Mouse (Mus musculus) ovary, postnatal 14 days (tissue): ENCODE results near the gene Abcg5.
A peak's percentile ranks its signal among the peaks of the same experiment; 100 is the strongest.

Experiments
- DNase-seq: peaks from one replicate; pipeline ENCODE4 v3.0.0; 2022; ENCODE audit warnings: low spot score

Abcg5 gene

DNA sequence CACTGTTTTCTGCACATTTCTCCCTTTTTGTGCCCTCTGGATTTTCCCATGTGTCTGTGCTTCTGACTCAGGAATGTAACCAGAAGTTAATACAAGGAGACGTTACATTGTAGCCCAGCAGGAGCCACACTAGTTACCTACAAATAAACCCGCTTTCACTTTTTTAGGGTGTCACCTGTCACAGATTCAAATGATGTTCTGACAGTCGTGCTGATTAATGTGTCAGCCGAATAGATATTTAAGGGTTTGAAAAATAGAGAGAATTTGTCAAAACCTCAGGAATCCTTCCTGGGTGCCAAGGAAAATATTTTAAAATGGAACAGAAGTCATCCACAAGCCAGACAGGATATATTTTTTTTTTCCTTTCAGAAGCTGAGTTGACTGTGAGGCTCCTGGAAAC, 2.5 kb upstream of the Abcg5 start:
- no peak for DNase-seq

DNA sequence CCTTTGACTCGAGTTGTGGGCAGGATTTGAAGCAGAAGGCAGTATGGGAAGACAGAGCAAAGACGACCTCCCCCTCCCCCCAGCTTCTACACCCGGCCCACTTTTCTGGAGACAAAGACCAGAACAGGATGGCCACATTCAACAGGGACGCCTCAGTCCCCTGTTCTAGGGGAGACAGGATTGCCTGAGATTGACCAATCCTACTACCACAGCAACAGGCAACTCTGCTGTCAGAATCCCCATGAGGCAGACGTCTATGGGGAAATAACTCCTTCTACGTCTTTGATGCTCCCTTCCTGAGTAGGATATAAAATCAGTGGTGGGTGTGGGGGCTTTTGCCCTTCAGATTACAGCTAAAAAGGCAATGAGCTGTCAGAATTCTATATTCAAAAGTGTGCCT, 1.5 kb upstream of the Abcg5 start:
- no peak for DNase-seq

DNA sequence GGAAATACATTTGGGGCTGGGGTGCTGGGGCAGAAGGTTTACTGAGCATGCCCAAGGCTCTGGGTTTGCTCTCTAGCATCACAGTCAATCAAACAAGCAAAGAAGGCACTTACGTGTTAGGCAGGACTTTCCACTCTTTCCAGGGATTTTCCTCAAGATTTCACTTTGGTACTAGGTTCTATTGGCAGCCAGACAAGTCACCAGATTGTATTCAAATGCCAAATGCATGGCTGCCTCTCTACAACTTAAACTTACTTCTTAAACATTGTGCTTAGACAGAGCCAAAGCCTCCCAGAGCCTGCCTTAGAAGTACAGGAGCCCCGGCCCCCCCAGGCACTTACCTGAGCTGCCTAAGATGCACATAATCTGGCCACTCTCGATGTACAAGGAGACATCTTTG, 1.1 kb downstream of the Abcg5 start:
- DNase-seq, result no peak

DNA sequence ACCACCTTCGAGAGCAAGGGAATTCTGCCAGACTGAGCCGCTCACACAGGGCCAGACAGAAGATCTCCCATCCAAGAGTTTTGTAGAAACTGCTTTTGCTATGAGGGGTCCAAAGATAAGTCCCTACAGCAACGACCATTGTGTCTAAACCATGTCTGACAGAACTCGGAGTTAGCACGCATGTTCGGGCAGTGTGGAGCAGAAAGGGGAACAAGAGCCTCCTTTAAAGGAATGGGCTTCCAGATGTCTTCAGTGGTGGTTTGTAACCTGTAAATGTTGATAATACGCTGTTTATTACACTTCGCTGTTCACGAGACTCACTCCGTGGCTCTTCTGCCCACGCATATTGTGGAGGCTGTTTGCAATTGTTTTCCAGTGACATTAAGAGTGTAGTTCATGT, 5.2 kb downstream of the Abcg5 start:
- no peak for DNase-seq

DNA sequence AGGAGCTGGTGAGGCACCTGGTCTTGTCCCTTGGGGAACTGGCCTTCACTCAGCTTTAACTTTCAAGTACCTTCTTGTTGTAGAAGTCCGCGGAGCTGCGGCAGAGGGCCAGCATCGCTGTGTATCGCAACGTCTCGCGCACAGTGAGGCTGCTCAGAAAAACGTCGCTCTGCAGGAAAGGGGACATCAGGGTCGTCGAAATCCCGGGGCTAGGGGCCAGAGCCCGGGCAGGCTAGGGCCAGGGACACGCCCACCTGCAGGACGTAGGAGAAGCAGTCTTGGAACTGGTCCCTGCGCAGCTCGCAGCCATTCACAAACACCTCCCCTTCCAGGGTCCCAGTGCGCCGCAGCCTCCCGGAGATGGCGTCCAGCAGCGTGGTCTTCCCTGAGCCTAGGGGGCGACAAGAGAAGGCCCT, 6.9 kb downstream of the Abcg5 start, which contains the start of gene Abcg8:
Gene Abcg8, plus strand, starts transcription at position 352 of the 416 bp plus-strand sequence.
- peak; percentile 13 for DNase-seq

DNA sequence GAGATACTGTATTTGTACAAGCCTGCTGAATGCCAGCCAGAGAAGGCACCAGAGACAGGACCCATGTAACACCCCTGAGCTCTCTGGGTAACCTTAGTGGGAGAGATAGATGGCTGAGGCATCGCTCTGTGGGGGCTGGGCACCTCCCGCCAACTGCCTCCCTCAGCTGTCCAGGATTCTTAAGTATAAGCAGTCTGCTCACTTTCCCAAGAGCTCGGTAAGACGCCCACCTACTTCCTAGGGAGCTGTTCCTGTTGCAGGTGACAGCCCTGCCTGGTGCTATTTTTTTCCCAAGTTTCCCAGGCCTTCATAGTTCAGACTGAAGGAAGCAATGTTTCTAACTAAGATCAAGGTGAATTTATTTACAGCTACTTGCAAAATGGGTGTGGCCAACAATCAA, 7.6 kb downstream of the Abcg5 start:
- DNase-seq, result no peak

DNA sequence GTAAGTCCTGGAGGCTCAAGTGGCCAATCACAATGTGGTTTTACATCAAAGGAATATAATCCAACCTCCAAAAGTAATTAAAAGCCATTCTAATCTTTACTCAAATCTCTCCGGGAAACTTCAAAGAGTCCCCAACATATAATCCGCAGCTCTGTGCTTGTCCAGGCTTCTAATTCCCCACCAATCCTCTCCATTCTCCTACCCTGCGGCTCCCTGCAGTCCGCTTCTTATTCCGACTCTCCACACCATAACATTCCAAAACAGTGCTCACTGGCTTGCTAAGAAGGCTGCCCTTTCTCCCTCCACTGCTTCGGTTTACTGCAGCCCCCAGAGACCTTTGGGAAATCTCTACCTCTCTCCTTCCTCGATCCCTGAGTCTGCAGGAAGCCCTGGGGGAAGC, 8.8 kb downstream of the Abcg5 start:
- DNase-seq, result no peak

DNA sequence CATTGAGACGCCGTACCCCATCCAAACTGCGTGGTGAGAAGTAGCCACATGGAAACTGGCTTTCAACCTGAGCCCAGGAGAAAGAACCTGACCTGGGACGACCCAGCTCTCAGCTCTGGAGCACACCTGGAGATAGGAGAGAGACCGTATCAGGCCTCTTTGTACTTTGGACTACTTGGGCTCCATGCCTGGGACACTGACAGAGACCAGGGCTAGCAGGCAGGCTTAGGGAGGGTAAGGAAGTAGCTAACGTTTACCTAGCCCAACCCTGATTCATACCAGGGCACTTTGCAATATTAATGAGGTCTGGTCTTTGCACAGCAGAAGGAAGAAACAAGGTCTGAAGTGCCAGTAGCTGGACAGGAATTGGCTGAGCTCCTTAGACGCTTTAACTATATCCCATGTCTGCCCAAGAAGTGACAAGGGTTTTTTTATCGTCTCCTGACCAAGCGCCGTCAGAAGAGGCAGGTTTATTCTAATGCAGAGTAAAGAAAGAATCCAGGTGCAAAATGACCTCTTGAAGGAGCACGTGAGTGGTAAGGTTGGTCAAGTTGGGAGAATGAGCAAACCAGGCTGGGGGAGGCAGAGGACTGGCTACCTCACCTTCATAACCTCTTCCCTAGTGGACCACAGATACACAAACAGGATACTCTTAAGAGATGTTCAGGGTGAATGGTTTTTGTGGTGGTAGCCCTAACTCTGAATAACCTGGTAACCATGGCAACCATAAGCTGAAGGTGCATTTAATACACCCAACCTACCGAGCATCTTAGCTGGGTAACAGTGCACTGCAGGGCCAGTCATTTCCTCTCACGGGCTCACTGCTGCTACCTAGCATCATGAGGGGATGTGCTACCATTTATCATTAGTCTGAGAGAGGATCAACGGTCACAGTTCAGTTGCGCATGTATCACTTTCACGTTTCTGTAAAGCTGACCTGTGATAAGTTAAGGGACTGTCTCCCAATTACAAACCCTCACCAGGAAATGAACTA, 10.1 kb downstream of the Abcg5 start:
- DNase-seq, result no peak

DNA sequence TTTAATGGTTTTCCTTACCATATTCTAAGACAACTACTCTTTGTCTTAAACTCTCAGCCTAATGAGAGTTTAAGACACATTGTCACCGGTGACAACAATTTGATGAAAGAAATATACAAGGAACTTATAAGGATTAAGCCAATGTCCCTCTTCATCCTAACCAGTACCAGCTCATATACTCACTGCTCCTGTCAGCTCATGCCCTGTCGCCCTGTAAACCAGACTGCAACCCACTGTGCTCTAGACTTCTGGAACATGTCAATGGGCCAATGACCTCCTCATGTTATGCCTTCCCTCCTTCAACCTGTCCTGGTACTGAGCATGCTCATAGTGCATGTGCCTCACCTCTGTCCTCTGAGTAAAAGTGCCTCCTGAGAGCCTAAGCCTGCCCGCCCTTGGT, 15.0 kb downstream of the Abcg5 start:
- DNase-seq, result no peak

DNA sequence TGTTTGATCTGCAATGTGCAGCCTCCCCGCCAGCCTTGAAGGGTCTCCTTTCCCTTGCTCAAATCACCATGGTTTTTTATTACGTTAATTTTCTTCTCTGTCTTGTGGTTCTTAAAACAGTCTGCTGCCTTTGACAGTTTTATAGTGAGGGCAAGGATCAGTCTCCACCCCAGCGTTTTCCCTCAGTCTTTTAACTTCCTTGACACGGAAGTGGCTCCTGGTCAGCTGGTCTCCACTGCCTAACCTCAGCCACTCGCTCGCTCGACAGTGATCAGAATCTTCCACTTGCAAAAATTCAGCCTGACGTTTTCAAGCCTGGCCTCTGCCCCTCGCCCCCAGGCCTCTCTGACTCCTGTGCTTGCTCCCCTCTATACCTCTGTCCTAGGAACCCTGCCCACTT, 17.1 kb downstream of the Abcg5 start:
- DNase-seq, result no peak

DNA sequence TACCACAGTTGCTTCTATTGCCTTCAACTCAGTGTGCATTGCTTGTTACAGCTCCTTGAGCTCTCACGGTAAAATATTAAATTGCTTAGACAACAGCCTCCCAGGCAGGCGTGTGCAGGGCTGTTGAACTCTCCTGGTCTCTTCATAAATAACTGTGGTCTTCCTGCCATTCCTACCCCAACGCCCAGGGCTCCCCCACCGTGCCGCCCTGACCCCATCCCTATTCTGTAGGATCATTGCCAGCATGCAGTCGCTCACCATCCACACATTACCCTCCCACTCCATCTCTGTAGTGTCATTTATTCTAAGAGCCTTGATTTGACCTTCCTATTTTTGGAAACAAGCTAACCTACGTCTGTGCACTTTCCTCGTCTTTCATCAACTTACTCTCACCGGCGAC, 17.8 kb downstream of the Abcg5 start:
- no peak for DNase-seq

DNA sequence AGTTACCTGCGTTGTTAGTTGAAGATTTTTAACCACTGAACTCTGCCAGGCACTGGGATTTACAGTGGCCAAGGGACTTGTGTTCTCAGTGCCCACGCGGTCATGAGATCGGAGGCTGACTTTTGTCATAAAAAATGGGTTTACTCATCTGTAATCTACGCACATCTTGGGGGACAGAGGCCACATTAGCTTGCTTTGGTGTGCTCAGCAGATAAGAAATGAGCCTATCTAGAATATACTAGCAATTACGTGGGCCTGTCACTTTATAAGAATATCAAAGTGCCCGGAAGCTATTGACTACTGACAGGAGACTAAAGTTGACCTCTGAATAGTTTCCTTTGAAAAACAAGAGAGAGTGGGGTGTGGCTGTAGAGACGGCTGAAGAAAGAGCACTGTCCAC, 23.9 kb downstream of the Abcg5 start:
- no peak for DNase-seq

DNA sequence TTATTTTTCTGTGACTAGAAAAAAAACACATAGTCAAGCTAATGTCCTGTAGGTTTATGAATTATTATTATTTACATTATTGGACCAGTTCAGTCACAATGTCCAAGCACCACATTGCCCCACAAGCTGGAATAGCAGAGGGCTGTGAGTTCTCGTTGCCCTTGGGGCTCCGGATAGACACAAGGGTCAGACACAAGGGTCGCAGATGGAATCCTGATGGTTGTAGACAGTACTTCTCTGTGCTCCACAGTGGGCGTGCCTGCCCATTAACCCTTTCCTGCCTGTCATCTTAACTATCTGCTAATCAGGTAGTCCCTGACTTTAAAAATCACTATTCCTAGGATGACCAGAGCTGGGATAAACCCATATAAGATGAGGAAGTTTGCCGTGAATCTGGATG, 24.6 kb downstream of the Abcg5 start:
- no peak for DNase-seq

DNA sequence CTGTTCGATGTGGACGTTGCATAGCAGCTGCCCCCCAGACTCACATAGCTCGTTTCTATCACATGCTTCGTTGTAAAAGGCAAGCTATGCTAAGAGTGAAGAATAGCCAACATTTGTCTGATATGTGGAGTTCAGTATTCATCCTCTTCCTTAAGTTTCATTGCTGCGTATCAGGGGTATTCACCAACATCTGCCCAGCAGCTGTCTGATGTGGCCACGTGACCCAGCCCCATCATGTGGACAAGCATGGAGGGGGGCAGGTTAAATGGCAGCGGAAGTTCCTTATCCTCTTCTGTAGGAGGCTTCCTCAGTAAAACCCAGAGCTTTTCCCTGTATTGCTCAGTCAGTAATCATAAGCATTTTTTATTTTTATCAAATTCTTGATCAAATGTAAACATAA, 25.0 kb downstream of the Abcg5 start:
- no peak for DNase-seq

DNA sequence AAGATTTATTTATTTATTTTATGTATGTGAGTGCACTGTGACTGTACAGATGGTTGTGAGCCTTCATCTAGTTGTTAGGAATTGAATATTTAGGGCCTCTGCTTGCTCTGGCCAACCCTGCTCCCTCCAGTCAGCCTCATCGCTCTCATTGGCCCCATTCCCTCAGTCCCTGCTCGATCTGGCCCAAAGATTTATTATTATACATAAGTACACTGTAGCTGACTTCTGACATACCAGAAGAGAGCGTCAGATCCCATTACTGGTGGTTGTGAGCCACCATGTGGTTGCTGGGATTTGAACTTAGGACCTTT, 25.4 kb downstream of the Abcg5 start:
- DNase-seq, result no peak

DNA sequence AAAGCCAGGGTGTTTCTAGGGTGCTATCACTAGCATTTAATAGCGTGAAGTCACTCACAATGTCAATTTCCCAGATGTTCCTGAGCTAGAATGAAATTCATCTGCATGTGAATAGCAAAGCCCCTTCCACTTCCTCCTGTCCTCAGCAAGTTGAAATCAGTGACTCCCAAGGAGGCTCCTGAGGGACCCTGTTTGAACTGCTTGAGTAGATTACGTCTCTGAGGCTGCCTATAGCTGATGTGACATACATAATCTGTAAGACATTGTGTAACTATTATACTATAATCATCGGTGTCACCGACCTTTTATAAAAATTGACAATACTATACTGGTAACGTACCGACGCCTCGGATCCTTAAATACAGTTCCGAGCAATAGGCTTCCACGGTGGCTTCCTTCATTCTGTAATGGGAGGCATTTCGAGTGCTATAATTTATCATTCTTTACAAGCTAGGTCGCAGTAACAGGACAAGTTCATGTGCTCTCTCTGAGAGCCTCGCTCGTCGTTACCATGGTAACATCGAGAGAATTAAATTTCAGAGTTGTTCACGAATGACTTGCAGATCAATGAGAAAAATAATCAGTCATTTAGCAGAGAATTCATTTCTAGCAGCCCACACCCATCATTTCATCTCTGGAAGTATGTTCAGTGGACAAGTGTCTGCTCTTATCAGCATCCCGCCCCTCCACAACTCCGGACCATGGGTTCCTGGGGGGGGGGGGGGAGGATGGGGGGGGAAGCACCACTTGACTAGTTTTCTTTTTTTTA, 26.0 kb downstream of the Abcg5 start:
- no peak for DNase-seq

DNA sequence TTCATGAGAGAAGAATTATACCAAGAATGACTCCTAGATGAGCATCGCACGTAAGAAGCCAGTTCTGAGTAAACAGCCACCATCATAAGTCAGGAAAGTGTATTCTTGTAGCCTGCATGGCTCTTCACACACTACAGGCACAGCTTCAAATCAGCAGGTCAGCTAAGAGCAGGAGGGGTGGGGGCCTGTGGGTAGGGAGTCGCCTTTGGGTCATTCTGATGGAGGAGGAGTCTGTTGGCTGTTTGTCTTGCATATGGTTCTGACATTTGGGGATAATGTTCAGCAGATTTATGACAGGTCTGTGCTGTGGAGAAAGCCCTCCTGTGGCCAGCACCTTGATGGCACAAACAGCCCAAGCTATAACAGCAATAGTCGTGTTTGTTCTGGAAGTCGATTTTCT, 26.6 kb downstream of the Abcg5 start:
- DNase-seq, result no peak

DNA sequence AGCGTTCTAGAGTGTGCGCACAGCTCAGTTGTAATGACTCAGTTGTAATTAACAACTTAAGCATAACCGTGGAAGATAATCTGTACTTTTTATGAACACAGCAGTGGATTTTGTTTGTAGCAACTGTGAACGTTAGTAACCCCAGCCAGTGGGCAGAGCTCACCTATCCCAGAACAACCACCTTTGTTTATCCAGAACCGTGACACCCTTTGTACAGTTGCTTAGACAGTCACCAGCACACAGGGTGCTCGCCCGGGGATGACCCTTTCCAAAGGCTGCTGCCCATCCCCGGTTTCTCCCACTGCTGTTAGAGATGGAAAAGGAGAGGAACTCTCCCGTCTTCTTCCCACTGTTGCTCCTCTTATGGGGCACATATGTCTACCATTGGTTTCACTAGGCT, 29.3 kb downstream of the Abcg5 start:
- DNase-seq, result no peak

DNA sequence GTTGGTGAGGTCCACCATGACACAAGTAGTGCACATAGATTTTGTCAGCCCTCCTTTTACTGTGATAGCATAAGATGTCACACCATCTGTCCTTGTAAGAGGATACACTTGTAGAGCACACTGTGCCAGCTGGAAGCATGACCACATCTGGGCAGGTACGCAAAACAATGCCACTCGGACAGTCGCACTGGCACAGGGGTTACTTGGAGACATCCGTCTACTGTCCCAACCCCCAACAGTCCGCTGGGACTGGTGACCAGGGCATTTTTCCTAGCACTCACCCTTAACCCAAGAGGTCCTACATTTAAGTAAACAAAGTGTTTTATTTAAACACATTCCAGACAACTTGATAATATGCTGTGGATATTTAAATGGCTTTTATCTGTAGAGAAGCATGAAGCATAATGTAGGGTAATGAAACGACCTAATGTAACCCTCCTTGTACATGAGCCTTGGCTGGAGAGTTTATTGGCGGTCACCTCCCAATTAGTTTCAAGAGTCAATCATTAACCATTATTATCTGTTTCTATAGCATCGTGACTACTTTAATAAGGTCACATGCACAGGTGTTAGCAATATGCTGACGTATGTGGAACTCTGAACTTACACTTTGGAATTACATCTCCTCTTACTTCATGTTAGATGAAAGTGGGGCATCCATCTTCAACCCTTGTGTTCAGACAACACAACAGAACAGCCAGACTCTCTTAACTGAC, 32.4 kb downstream of the Abcg5 start:
- no peak for DNase-seq

DNA sequence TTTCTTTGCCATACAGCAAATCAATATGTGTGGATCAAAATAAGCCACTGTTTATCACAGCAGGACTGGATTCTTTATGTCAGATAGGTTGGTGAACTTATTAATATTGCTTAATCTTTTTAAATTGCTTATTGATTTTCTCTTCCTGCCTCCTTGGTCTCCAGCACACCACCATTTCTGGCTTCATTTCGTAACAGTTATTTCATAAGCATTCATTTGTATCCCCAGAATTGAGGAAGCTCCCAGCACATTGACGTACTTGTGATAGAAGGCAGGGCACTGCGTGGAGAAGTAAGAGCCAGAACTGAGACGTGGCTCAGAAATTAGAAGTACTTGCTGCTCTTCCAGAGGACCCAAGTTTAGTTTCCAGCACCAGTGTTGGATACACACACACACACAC, 35.2 kb downstream of the Abcg5 start:
- no peak for DNase-seq

DNA sequence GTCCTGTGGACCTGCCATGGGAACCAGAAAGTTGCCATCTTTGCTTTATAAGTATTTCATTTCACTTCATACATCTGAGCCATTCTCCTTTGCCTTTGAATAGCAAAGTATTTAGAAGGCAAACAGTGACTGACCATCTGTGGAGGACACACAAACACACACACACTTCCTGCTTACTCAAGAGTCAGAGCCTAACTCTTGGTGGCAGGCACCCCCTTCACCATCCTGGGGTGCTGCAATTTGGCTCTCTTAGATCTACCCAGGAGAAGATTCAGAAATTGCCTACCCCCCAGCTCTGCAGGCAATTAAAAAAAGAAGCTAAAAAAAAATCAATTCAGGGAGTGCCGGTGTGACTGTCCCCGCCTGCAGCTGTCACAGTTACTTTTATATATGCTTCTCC, 36.3 kb downstream of the Abcg5 start:
- no peak for DNase-seq

DNA sequence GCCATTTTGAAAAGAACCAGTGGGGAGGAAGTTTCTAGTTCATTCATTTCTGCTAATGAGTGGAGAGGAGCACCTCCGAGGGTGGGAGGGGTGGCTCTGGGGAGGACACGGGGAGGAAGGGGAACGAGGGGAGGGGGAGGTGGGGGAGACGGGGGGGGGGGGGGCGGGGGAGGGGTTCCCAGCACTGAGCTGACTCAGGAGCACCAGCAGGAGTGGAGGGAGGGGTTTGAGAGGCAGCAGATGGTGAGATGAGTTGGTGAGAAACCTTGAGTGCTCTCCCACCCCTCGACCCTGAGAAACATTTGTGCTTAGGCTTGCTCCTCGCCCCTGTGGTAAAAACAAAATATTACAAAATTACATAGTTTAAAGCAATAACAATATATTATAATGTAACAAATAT, 36.9 kb downstream of the Abcg5 start:
- DNase-seq, result no peak

DNA sequence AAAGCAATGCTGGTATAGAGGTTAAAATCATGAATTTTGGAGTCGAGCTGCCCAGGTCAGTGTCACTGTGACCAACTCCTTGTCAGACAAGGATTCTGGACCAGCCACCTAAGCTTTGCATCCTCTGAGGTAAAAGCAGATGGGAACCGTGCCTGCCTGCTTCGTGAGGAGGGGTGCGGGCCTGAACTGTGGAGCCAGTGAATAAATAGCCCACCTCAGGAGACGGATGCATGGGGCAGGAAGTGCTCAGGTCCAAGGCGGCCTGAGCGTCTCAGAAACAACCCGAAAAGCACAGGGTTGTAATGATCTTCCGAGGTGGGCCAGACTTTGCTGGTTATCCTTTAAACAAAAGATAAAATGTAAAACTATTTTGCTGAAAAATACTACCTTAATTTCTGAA, 37.7 kb downstream of the Abcg5 start:
- no peak for DNase-seq
